Mouse (Mus musculus): Measurements from ENCODE around the gene Uspl1. TPM values are rescaled to one million over a fixed set of nuclear protein-coding genes. Genes with fewer than 3 reads are reported as not detected.
"Not testable (repeated sequence)": the region's sequence is repeated elsewhere in the genome, so short reads cannot be mapped to it uniquely, and the experiment has no call there.

Uspl1 gene
- total RNA-seq (2021), result 10 to 100 TPM; 38.8 to 39.0 TPM
- long read RNA-seq, experiment 1, transcript Uspl1-205 (8 exons, 3,792 nt), result major isoform, 9 of 19 reads
- long read RNA-seq, experiment 1, partial matches to known transcripts, result 3 of 19 reads
- long read RNA-seq, experiment 1, other reads (novel, unspliced or antisense), result 4 of 19 reads
- long read RNA-seq, experiment 2, full-length matches to known transcripts, result 16 of 27 reads
- long read RNA-seq, experiment 2, partial matches to known transcripts, result 4 of 27 reads
- long read RNA-seq, experiment 2, other reads (novel, unspliced or antisense), result 7 of 27 reads

GRCm38 (mm10) chr5:149184104-149184843 is at the start of gene Uspl1, which contains the start of gene Hmgb1:
TSS of gene Uspl1 (plus strand) at chr5:149184350.
TSS of gene Hmgb1 (minus strand) at chr5:149184489.
- DNase-seq (ENCODE audit: low spot score in 2 of 2), result peak; percentile 99
- TF ChIP-seq CTCF (conservative IDR thresholded peaks at IDR 0.05), result no peak

GRCm38 (mm10) chr5:149134751-149135454 is 49.2 kb upstream of the Uspl1 start:
- no peak for TF ChIP-seq CTCF (conservative IDR thresholded peaks at IDR 0.05)
- DNase-seq (ENCODE audit: low spot score in 2 of 2), result no peak
- no peak overlapping the region for H3K27ac ChIP-seq
- H3K4me3 ChIP-seq, result no peak overlapping the region

More at GRCm38 (mm10) chr5:149184104-149184843, at the start of gene Uspl1, which contains the start of gene Hmgb1:
- peak within 1 kb of the TSS; percentile 91 for H3K4me3 ChIP-seq
- H3K27ac ChIP-seq, result peak within 1 kb of the TSS; percentile 95

GRCm38 (mm10) chr5:149135455-149136354 is 48.4 kb upstream of the Uspl1 start:
- no peak overlapping the region for H3K27ac ChIP-seq

GRCm38 (mm10) chr5:149136933-149137365 is 47.2 kb upstream of the Uspl1 start:
- TF ChIP-seq CTCF (conservative IDR thresholded peaks at IDR 0.05), result no peak
- Histone ChIP-seq H3K4me3 (no peak overlapping the region), H3K27ac (no peak overlapping the region)
- DNase-seq (ENCODE audit: low spot score in 2 of 2), result no peak

More at GRCm38 (mm10) chr5:149135455-149136354, 48.4 kb upstream of the Uspl1 start:
- no peak overlapping the region for H3K4me3 ChIP-seq
- DNase-seq (ENCODE audit: low spot score in 2 of 2), result no peak
- no peak for TF ChIP-seq CTCF (conservative IDR thresholded peaks at IDR 0.05)

DNA sequence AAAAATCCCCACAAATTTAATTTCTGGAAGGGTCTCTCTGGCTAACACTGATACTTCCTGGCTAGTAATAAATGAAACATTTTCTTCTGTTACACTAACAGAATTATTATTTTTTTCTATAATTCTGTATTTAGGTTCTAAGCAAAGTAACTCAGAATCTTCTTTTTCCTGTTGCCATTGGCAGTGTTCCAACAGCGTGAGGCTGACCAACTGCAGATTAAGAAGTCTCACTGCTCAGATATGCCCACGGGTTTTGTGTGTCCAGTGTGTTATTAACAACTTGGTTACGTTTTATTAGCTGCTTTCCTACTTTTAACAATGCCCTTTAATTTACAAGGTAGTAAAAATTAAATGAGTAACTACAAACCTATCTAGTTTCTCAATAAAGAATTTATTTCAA is 46.7 kb upstream of the Uspl1 start:
- no peak overlapping the region for H3K27ac ChIP-seq
- no peak for DNase-seq (ENCODE audit: low spot score in 2 of 2)
- H3K4me3 ChIP-seq, result no peak overlapping the region
- no peak for TF ChIP-seq CTCF (conservative IDR thresholded peaks at IDR 0.05)

DNA sequence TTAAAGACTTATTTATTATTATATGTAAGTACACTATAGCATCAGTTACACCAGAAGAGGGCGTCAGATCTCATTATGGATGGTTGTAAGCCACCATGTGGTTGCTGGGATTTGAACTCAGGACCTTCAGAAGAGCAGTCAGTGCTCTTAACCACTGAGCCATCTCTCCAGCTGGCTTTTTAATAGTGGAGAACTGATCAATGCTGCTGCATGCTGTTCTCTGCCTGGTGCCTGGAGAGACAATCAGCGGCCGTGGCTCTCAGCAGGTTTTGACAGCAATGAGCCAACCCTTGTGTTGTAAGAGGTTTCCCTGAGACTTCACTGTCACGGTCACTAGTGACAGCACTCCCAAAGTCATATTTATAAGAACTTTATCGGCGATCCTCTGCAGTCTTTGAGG is 46.1 kb upstream of the Uspl1 start:
- H3K27ac ChIP-seq; H3K4me3 ChIP-seq; DNase-seq (ENCODE audit: low spot score in 2 of 2): not testable (repeated sequence)

GRCm38 (mm10) chr5:149140336-149140735 is 43.8 kb upstream of the Uspl1 start:
- no peak for DNase-seq (ENCODE audit: low spot score in 2 of 2)
- no peak for TF ChIP-seq CTCF (conservative IDR thresholded peaks at IDR 0.05)
- no peak overlapping the region for H3K27ac ChIP-seq
- no peak overlapping the region for H3K4me3 ChIP-seq

GRCm38 (mm10) chr5:149141155-149141554 is 43.0 kb upstream of the Uspl1 start:
- H3K27ac ChIP-seq; DNase-seq (ENCODE audit: low spot score in 2 of 2); H3K4me3 ChIP-seq: not testable (repeated sequence)

DNA sequence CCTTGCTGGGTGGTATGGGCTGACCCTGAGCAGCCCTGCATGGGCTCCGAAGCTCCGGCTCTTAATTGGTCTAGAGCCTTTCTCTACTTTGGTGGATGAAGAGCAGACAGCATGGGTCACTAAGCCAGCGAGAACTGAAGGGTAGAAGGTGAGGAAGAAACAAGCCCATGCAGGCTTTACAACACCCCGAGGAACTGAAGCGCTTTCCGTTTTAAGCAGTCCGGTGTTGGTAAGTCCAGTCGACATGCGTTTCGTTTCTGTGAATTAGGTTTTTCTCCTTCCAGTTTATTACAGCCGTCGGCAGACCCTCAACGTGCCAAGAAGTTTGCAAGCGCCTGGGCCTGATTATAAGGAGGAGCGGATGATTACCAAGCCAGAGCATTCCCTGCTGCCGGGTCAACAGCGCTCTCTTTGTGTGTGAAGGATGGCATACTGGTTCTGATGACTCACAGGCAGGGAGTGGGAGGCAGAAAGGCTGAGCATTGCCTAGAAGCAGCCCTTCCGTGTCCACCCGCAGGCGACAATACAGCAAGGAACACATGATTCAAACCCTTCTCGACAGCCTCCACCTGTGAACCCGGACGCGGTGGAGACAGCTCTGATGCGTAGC is 40.3 kb upstream of the Uspl1 start:
- no peak for TF ChIP-seq CTCF (conservative IDR thresholded peaks at IDR 0.05)
- Histone ChIP-seq H3K4me3 (peak overlapping the region; percentile 30), H3K27ac (peak overlapping the region; percentile 74; the same call in 1 of the 2 replicates)
- DNase-seq (ENCODE audit: low spot score in 2 of 2), result peak; percentile 58 to 74

DNA sequence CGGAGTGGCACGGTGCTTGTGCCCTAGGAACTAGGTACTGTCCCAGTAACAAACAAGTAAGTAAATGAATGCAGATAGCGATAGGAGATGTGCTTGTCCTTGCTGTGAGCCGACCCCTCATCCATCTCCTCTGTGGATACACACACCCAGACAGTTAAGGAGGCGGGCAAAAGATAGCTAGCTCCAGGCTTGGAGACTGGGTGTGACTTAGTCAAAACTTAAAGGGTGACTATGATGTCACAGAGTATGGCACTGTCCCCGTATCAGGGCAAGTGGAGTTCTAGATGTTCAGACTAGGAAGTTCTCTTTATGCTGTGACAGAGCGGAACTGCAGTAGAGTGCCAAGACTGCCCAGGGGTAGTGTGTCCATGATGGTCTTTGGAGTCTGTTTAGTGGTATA is 37.5 kb upstream of the Uspl1 start:
- no peak overlapping the region for H3K27ac ChIP-seq
- no peak for TF ChIP-seq CTCF (conservative IDR thresholded peaks at IDR 0.05)
- DNase-seq (ENCODE audit: low spot score in 2 of 2), result no peak
- H3K4me3 ChIP-seq, result no peak overlapping the region

- no peak for DNase-seq (ENCODE audit: low spot score in 2 of 2)
- H3K27ac ChIP-seq, result no peak overlapping the region
- TF ChIP-seq CTCF (conservative IDR thresholded peaks at IDR 0.05), result no peak
- no peak overlapping the region for H3K4me3 ChIP-seq
Observed at GRCm38 (mm10) chr5:149147386-149148000, 36.7 kb upstream of the Uspl1 start.

Measured in layer of hippocampus, adult 2 months (tissue).